Mouse (Mus musculus) liver, embryonic 14.5 days (tissue): ENCODE measurements around the gene Fndc9. TPM values are rescaled to one million over a fixed set of nuclear protein-coding genes. Genes with fewer than 3 reads are reported as not detected.

Source experiments
- ATAC-seq: fragments of 200-750 bp; cut with Nextera tagmentation; 2 replicates; pipeline ENCODE4 v1.8.0; 2017; ENCODE audit warnings: moderate number of reproducible peaks, mild to moderate bottlenecking, moderate library complexity; ENCODE audit not compliant: insufficient read depth
- DNase-seq, 3 experiments: peaks; one replicate each; pipeline ENCODE4 v3.0.0-alpha.2; 2012 to 2013; ENCODE audit warnings: low read depth in 3 of 3, low spot score in 3 of 3
- H3K27ac ChIP-seq: fragments of 300-500 bp; sonication (generic); 2 replicates; pipeline ENCODE4 v1.5.1; 2014; ENCODE audit warnings: moderate library complexity, mild to moderate bottlenecking, control low read depth, inconsistent platforms
- H3K27me3 ChIP-seq: fragments of 300-500 bp; sonication (generic); 2 replicates; pipeline ENCODE4 v1.6.1; 2014; ENCODE audit warnings: mild to moderate bottlenecking, low read length, moderate library complexity; ENCODE audit not compliant: control insufficient read depth, insufficient read depth
- H3K36me3 ChIP-seq: fragments of 300-500 bp; sonication (generic); replicated peaks from 2 replicates; pipeline ENCODE4 v1.6.1; 2014; ENCODE audit warnings: low read depth; ENCODE audit not compliant: control insufficient read depth, insufficient read depth
- H3K4me1 ChIP-seq, 2 experiments: fragments of 200-500 bp in 1 of 2; fragments of 300-500 bp in 1 of 2; sonication (generic) in 1 of 2; replicated peaks; 2 replicates each; pipeline ENCODE4 v1.6.1; 2012 to 2014; ENCODE audit warnings: antibody characterized with exemption in 1 of 2, inconsistent platforms in 1 of 2, low read length in 1 of 2; ENCODE audit not compliant: control insufficient read depth in 2 of 2, insufficient read depth in 2 of 2
- H3K4me2 ChIP-seq: fragments of 300-500 bp; sonication (generic); 2 replicates; pipeline ENCODE4 v1.6.1; 2014; ENCODE audit warnings: low read depth, mild to moderate bottlenecking, control low read depth, moderate library complexity
- H3K4me3 ChIP-seq, 2 experiments: fragments of 200-500 bp in 1 of 2; fragments of 300-500 bp in 1 of 2; sonication (generic) in 1 of 2; 2 replicates each; pipeline ENCODE4 v1.5.1; 2012 to 2014; ENCODE audit warnings: low read depth in 2 of 2, low read length in 2 of 2, mild to moderate bottlenecking in 2 of 2, control low read depth in 1 of 2, inconsistent platforms in 1 of 2, moderate library complexity in 1 of 2; ENCODE audit not compliant: insufficient read depth in 1 of 2
- H3K9ac ChIP-seq: fragments of 300-500 bp; sonication (generic); replicated peaks from 2 replicates; pipeline ENCODE4 v1.6.1; 2014; ENCODE audit warnings: mild to moderate bottlenecking, control low read depth, moderate library complexity
- H3K9me3 ChIP-seq: fragments of 300-500 bp; sonication (generic); 2 replicates; pipeline ENCODE4 v1.6.1; 2016; ENCODE audit warnings: low read length, mixed read lengths; ENCODE audit not compliant: control insufficient read depth
- CTCF ChIP-seq: IDR thresholded peaks from 2 replicates; pipeline ENCODE4 v1.5.1; 2016; ENCODE audit warnings: antibody characterized with exemption, low read depth, control low read depth
- EP300 ChIP-seq: IDR thresholded peaks from 2 replicates; pipeline ENCODE4 v1.6.1; 2016; ENCODE audit warnings: antibody characterized with exemption, low read depth
- WGBS: fragments of 180-500 bp; shearing (Covaris S2); extraction: QIAGEN DNeasy Blood & Tissue Kit; methylation state at CpG from one replicate; pipeline ENCODE4 v1.1.7; 2014; ENCODE audit not compliant: insufficient replicate concordance; 5-methylcytosine and 5-hydroxymethylcytosine counted together
- polyA plus RNA-seq, 2 experiments: library from polyadenylated mRNA; depleted of rRNA in 1 of 2; stranded (reverse) in 1 of 2; unstranded in 1 of 2; fragments of >200 nt; fragmentation: Nextera tagmentation in 1 of 2; extraction: Ambion mirVana in 1 of 2; gene quantifications; 2 replicates each; pipeline versions ENCODE4 v1.2.1 to v1.2.3; 2012 to 2014

Fndc9 gene
- polyA plus RNA-seq, 2 experiments, result not detected

DNA sequence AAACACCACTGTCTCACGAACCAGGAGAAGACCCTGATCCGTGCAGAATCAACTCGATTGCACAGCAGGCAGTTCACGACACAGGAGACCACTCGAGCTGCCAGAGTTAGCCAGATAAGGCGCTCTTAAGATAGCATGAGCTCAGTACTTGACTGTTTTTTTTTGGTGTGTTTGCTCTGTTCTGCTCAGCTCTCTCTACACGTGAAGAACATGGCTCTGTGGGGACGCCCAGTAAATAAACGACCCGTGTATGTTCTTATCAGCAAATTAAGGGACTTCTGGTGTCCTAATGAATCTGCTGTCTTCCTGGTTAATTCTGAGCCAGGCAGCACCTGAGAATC lies 32.8 kb upstream of the Fndc9 start:
- Histone ChIP-seq H3K4me2 (no peak overlapping the region), H3K9me3 (no peaks in the 10 kb centered on the region), H3K36me3 (no peaks in the 10 kb centered on the region), H3K4me1 (no peaks in the 10 kb centered on the region), H3K27me3 (no peaks in the 10 kb centered on the region), H3K4me3 (no peak overlapping the region), H3K27ac (no peak overlapping the region), H3K9ac (no peak overlapping the region)
- TF ChIP-seq CTCF, result no peak
- TF ChIP-seq EP300, result no peak
- DNase-seq (no peak), ATAC-seq (no peak)
- WGBS, result 46% methylated on average over 10 of the region's 10 CpGs

GRCm38 (mm10) chr11:46204841-46205240 lies 30.5 kb upstream of the Fndc9 start:
- 67% methylated on average over 9 of the region's 9 CpGs for WGBS

GRCm38 (mm10) chr11:46205639-46206409 lies 29.5 kb upstream of the Fndc9 start:
- no peak overlapping the region for H3K27ac ChIP-seq
- H3K4me2 ChIP-seq, result no peak overlapping the region
- DNase-seq (no peak), ATAC-seq (no peak)
- H3K36me3 ChIP-seq, result no peaks in the 10 kb centered on the region
- H3K9ac ChIP-seq, result no peak overlapping the region
- H3K4me1 ChIP-seq, result no peaks in the 10 kb centered on the region
- H3K9me3 ChIP-seq, result no peaks in the 10 kb centered on the region
- no peaks in the 10 kb centered on the region for H3K27me3 ChIP-seq
- WGBS, result 61% methylated on average over 17 of the region's 17 CpGs
- no peak overlapping the region for H3K4me3 ChIP-seq
- TF ChIP-seq CTCF (no peak), EP300 (no peak)

More at GRCm38 (mm10) chr11:46204841-46205240, 30.5 kb upstream of the Fndc9 start:
- H3K4me2 ChIP-seq, result no peak overlapping the region
- TF ChIP-seq CTCF (no peak), EP300 (no peak)
- no peak overlapping the region for H3K9ac ChIP-seq
- no peak overlapping the region for H3K27ac ChIP-seq
- ATAC-seq (no peak), DNase-seq (no peak)
- no peaks in the 10 kb centered on the region for H3K27me3 ChIP-seq
- H3K4me3 ChIP-seq, result no peak overlapping the region
- H3K36me3 ChIP-seq, result no peaks in the 10 kb centered on the region
- no peaks in the 10 kb centered on the region for H3K4me1 ChIP-seq
- no peaks in the 10 kb centered on the region for H3K9me3 ChIP-seq

- no peaks in the 10 kb centered on the region for H3K36me3 ChIP-seq
- 57% methylated on average over 2 of the region's 2 CpGs for WGBS
- no peaks in the 10 kb centered on the region for H3K9me3 ChIP-seq
- TF ChIP-seq EP300, result no peak
- no peak for TF ChIP-seq CTCF
- ATAC-seq (no peak), DNase-seq (no peak)
- no peak overlapping the region for H3K27ac ChIP-seq
- no peak overlapping the region for H3K9ac ChIP-seq
- no peak overlapping the region for H3K4me3 ChIP-seq
- no peaks in the 10 kb centered on the region for H3K27me3 ChIP-seq
- H3K4me1 ChIP-seq, result peaks cover 0 to 8% of the 10 kb centered on the region in 2 experiments; a peak in 2 of 4 replicates
- no peak overlapping the region for H3K4me2 ChIP-seq
Measured at GRCm38 (mm10) chr11:46209884-46210283, 25.4 kb upstream of the Fndc9 start.

GRCm38 (mm10) chr11:46211858-46212257 lies 23.5 kb upstream of the Fndc9 start:
- no peaks in the 10 kb centered on the region for H3K36me3 ChIP-seq
- no peaks in the 10 kb centered on the region for H3K9me3 ChIP-seq
- TF ChIP-seq CTCF, result no peak
- no peak for TF ChIP-seq EP300
- no peak overlapping the region for H3K4me2 ChIP-seq
- no peak overlapping the region for H3K4me3 ChIP-seq
- WGBS, result 30% methylated on average over 3 of the region's 3 CpGs
- DNase-seq (no peak), ATAC-seq (no peak)
- H3K4me1 ChIP-seq, result peaks cover 0 to 11% of the 10 kb centered on the region in 2 experiments; a peak in 2 of 4 replicates
- no peak overlapping the region for H3K9ac ChIP-seq
- no peak overlapping the region for H3K27ac ChIP-seq
- no peaks in the 10 kb centered on the region for H3K27me3 ChIP-seq
